Mouse (Mus musculus) bone marrow macrophage, adult 2 months (primary cell): ENCODE results near the gene Chtop.

ENCODE experiments used
- CTCF ChIP-seq: IDR thresholded peaks from 2 replicates; pipeline ENCODE4 v1.5.1; 2012; ENCODE audit warnings: low read depth, mild to moderate bottlenecking, low read length, moderate library complexity
- POLR2A ChIP-seq: IDR thresholded peaks from 2 replicates; pipeline ENCODE4 v1.6.1; 2012; ENCODE audit warnings: mild to moderate bottlenecking, low read depth, low read length, borderline replicate concordance

GRCm38 (mm10) chr3:90526580-90526979, 17.3 kb upstream of the Chtop start, which contains the start of gene S100a14:
- no peak for TF ChIP-seq POLR2A
- TF ChIP-seq CTCF = no peak
